Mouse (Mus musculus) bone marrow macrophage, adult 2 months (primary cell): ENCODE results near the gene Nphp1.

Experiments used
- CTCF ChIP-seq: IDR thresholded peaks from 2 replicates; pipeline ENCODE4 v1.5.1; 2012; ENCODE audit warnings: low read depth, mild to moderate bottlenecking, low read length, moderate library complexity
- POLR2A ChIP-seq: IDR thresholded peaks from 2 replicates; pipeline ENCODE4 v1.6.1; 2012; ENCODE audit warnings: mild to moderate bottlenecking, low read depth, low read length, borderline replicate concordance

DNA sequence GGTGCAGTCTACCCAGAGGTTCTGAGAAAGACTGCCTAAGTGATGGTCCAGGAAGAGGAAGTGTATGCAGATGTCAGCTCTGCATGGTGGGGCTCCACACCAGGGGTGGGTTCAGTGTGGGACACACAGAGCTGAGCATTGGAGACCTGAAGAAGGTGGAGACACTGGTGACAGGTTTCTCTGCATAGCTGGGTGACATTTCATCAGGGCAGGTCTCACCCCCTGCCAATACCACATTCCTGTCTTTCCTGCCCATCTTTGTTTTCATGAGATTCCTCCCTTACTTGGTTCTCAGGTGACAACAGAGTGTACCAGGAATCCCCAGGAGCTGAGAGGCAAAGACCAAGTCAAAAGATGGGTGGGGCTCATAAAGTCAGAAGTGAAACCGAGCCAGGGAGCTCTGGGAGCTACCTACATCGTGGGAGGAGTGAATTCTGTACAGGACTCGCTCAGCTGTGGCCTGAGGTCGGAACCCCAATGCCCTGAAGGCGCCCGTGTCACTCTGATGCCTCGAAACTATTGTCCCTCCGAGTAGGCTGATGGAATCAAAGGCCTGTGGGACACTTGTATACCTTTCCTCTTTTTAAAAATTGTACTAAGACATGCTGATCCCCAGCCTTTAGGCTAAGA is 69.7 kb downstream of the Nphp1 start:
- TF ChIP-seq CTCF (no peak), POLR2A (no peak)
